In the genomic region with DNA sequence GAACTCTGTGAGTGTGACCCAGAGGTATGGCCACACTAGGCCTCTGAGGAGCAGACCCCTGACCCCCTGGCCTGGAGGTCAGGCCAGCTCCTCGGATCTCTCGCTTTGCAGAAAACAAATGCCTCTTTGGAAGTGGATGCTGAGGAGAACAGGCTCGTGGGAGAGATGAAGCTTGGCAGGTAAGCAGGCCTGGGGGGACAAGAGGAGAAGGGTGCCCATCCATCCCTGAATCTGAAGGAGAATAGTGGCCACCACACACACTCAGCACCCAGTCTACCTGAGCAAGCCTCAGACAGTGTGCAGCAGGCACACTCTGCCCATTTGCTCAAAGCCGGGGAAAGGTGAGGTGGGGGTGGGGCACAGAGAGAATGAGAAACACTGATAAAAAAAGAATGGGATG, we compare ENCODE assay signal across 49 mouse cellular contexts. TPM values are rescaled to one million over a fixed set of nuclear protein-coding genes. Genes with fewer than 3 reads are reported as not detected.
"Had no signal": no experiment of that assay in that cellular context is flagged by ENCODE, and none has a peak within 500 bp of the region (broad histone marks: within the 10 kb centered on the region; RNA-seq: fewer than 3 reads in every experiment).

No protein-coding gene starts in this region.

- H3K36me3 ChIP-seq: heart, embryonic 10.5 days; heart, embryonic 12.5 days; heart, embryonic 13.5 days; heart, embryonic 15.5 days; hindbrain, embryonic 10.5 days; hindbrain, embryonic 12.5 days; hindbrain, embryonic 13.5 days; hindbrain, embryonic 15.5 days; intestine, embryonic 15.5 days; kidney, embryonic 15.5 days had no signal

- H3K27ac ChIP-seq: heart, embryonic 13.5 days; heart, embryonic 15.5 days; hindbrain, embryonic 10.5 days; hindbrain, embryonic 12.5 days; hindbrain, embryonic 13.5 days; hindbrain, embryonic 14.5 days; hindbrain, embryonic 15.5 days; hindbrain, postnatal 0 days; intestine, embryonic 15.5 days; kidney, embryonic 15.5 days; kidney, postnatal 0 days; layer of hippocampus, adult 2 months had no signal

- ATAC-seq: hindbrain, embryonic 16.5 days; hindbrain, postnatal 0 days; inflammation-experienced regulatory T-cells, adult 6 months; intestine, embryonic 15.5 days; intestine, embryonic 16.5 days; intestine, postnatal 0 days had no signal

- H3K4me1 ChIP-seq: heart, embryonic 15.5 days; hindbrain, embryonic 15.5 days; intestine, embryonic 15.5 days had no signal

- H3K4me2 ChIP-seq: heart, embryonic 11.5 days; heart, embryonic 12.5 days; heart, embryonic 13.5 days; heart, embryonic 15.5 days; hindbrain, embryonic 12.5 days; hindbrain, embryonic 13.5 days; hindbrain, embryonic 14.5 days; hindbrain, embryonic 15.5 days; intestine, embryonic 15.5 days; kidney, embryonic 15.5 days had no signal

- H3K4me3 ChIP-seq: heart, embryonic 10.5 days; heart, embryonic 12.5 days; heart, embryonic 13.5 days; heart, embryonic 15.5 days; hindbrain, embryonic 10.5 days; hindbrain, embryonic 12.5 days; hindbrain, embryonic 13.5 days; hindbrain, embryonic 15.5 days; intestine, embryonic 15.5 days; kidney, embryonic 15.5 days; layer of hippocampus, adult 2 months had no signal

- H3K9me3 ChIP-seq: heart, embryonic 10.5 days; heart, embryonic 12.5 days; heart, embryonic 13.5 days; heart, embryonic 15.5 days; hindbrain, embryonic 10.5 days; hindbrain, embryonic 12.5 days; hindbrain, embryonic 13.5 days; hindbrain, embryonic 15.5 days; intestine, embryonic 15.5 days; kidney, embryonic 15.5 days had no signal

- H3K9ac ChIP-seq: heart, embryonic 12.5 days; heart, embryonic 13.5 days; heart, embryonic 15.5 days; hindbrain, embryonic 12.5 days; hindbrain, embryonic 13.5 days; hindbrain, embryonic 14.5 days; hindbrain, embryonic 15.5 days; intestine, embryonic 15.5 days; kidney, embryonic 15.5 days had no signal

- DNase-seq: heart, postnatal 10 days; heart, postnatal 14 days; heart, postnatal 36 days; heart, postnatal 4 days; kidney, adult 11 months; kidney, adult 18-20 months; kidney, adult 2 months; kidney, adult 8-10 months; kidney, adult 9 months; kidney, postnatal 10 days; kidney, postnatal 14 days; kidney, postnatal 25 days; kidney, postnatal 4 days; layer of hippocampus, adult 9-11 months; layer of hippocampus, postnatal 36 days had no signal

- H3K27me3 ChIP-seq: heart, embryonic 12.5 days; heart, embryonic 13.5 days; heart, embryonic 15.5 days; hindbrain, embryonic 12.5 days; hindbrain, embryonic 13.5 days; hindbrain, embryonic 15.5 days; intestine, embryonic 15.5 days; kidney, embryonic 15.5 days had no signal

RNA-seq across cellular contexts. Expression of a gene that starts 17.9 kb away (rescaled TPM):
- total RNA-seq: heart, postnatal 10 days; heart, postnatal 14 days; heart, postnatal 25 days; heart, postnatal 36 days; heart, postnatal 4 days; hematopoietic stem cell, adult 5-6 weeks; hindbrain, postnatal 0 days; layer of hippocampus, adult 18-20 months; layer of hippocampus, adult 2 months; layer of hippocampus, adult 8-10 months; layer of hippocampus, postnatal 10 days; layer of hippocampus, postnatal 14 days; layer of hippocampus, postnatal 25 days; layer of hippocampus, postnatal 36 days; left cerebral cortex, adult 18-20 months had no signal
- polyA plus RNA-seq: heart, embryonic 10.5 days; heart, embryonic 11.5 days; heart, embryonic 12.5 days; heart, embryonic 13.5 days; heart, embryonic 14.5 days; heart, embryonic 15.5 days; heart, embryonic 16.5 days; heart, postnatal 0 days; hindbrain, embryonic 10.5 days; hindbrain, embryonic 11.5 days; hindbrain, embryonic 12.5 days; hindbrain, embryonic 13.5 days; hindbrain, embryonic 14.5 days; hindbrain, embryonic 15.5 days; hindbrain, embryonic 16.5 days; hindbrain, postnatal 0 days; inflammation-experienced regulatory T-cells, adult 6 months; intestine, embryonic 14.5 days; intestine, embryonic 15.5 days; intestine, embryonic 16.5 days; intestine, postnatal 0 days; kidney, embryonic 16.5 days; large intestine, adult 2 months had no signal

RNA-seq across cellular contexts. Expression of a gene that starts 46.8 kb away (rescaled TPM):
- total RNA-seq: hematopoietic stem cell, adult 5-6 weeks had no signal
- polyA plus RNA-seq: inflammation-experienced regulatory T-cells, adult 6 months had no signal
